Mouse (Mus musculus) midbrain, embryonic 14.5 days (tissue): ENCODE data around the gene Psme1. TPM values are rescaled to one million over a fixed set of nuclear protein-coding genes. Genes with fewer than 3 reads are reported as not detected.
A peak's percentile ranks its signal among the peaks of the same experiment; 100 is the strongest.

Experiments
- ATAC-seq: fragments of 200-750 bp; cut with Nextera tagmentation; 2 replicates; pipeline ENCODE4 v1.8.0; 2017; ENCODE audit warnings: moderate number of reproducible peaks, moderate library complexity; ENCODE audit not compliant: low FRiP score, low TSS enrichment
- DNase-seq: peaks from one replicate; pipeline ENCODE4 v3.0.0-alpha.2; 2015
- H3K27ac ChIP-seq: fragments of 300-500 bp; sonication (generic); replicated peaks from 2 replicates; pipeline ENCODE4 v1.5.1; 2014; ENCODE audit warnings: mild to moderate bottlenecking, low read depth, low read length, moderate library complexity
- H3K27me3 ChIP-seq: fragments of 300-500 bp; sonication (generic); 2 replicates; pipeline ENCODE4 v1.6.1; 2014; ENCODE audit warnings: low read length, control low read depth, mixed read lengths; ENCODE audit not compliant: control insufficient read depth, insufficient read depth
- H3K36me3 ChIP-seq: fragments of 300-500 bp; sonication (generic); 2 replicates; pipeline ENCODE4 v1.6.1; 2014; ENCODE audit warnings: low read length, control low read depth; ENCODE audit not compliant: control insufficient read depth, insufficient read depth
- H3K4me1 ChIP-seq: fragments of 300-500 bp; sonication (generic); 2 replicates; pipeline ENCODE4 v1.6.1; 2014; ENCODE audit warnings: mild to moderate bottlenecking, antibody characterized with exemption, low read length, control low read depth; ENCODE audit not compliant: control insufficient read depth, insufficient read depth
- H3K4me2 ChIP-seq: fragments of 300-500 bp; sonication (generic); 2 replicates; pipeline ENCODE4 v1.6.1; 2014; ENCODE audit warnings: mild to moderate bottlenecking, low read length, moderate library complexity
- H3K4me3 ChIP-seq: fragments of 300-500 bp; sonication (generic); replicated peaks from 2 replicates; pipeline ENCODE4 v1.5.1; 2014; ENCODE audit warnings: low read depth, low read length
- H3K9ac ChIP-seq: fragments of 300-500 bp; sonication (generic); replicated peaks from 2 replicates; pipeline ENCODE4 v1.6.1; 2014; ENCODE audit warnings: mild to moderate bottlenecking, low read length, moderate library complexity
- H3K9me3 ChIP-seq: fragments of 300-500 bp; sonication (generic); 2 replicates; pipeline ENCODE4 v1.6.1; 2016; ENCODE audit warnings: low read length, control low read depth, mixed read lengths; ENCODE audit not compliant: control insufficient read depth
- WGBS: fragments of 180-500 bp; shearing (Covaris S2); extraction: QIAGEN DNeasy Blood & Tissue Kit; methylation state at CpG from one replicate; pipeline ENCODE4 v1.1.7; 2014; 5-methylcytosine and 5-hydroxymethylcytosine counted together
- polyA plus RNA-seq: library from polyadenylated mRNA; unstranded; fragments of >200 nt; fragmentation: Nextera tagmentation; extraction: Ambion mirVana; gene quantifications from 2 replicates; pipeline ENCODE4 v1.2.1, GENCODE M21; 2014

Gene Psme1
- polyA plus RNA-seq = 189 and 217 TPM in 2 replicates

- ATAC-seq = peak; percentile 88
- peak within 1 kb of the TSS; percentile 93 for H3K9ac ChIP-seq
- WGBS = under 1% methylated on average over 32 of the region's 32 CpGs
These were observed at the start of gene Psme1 for GRCm38 (mm10) chr14:55577871-55578667. Gene Psme1 (plus strand): TSS chr14:55578123.

GRCm38 (mm10) chr14:55536116-55536745, 41.7 kb upstream of the Psme1 start:
- Histone ChIP-seq H3K4me3 (no peak overlapping the region), H3K4me2 (no peak overlapping the region), H3K36me3 (no peaks in the 10 kb centered on the region), H3K9ac (no peak overlapping the region), H3K9me3 (no peaks in the 10 kb centered on the region), H3K27me3 (no peaks in the 10 kb centered on the region), H3K4me1 (peaks cover 13% of the 10 kb centered on the region), H3K27ac (no peak overlapping the region)
- WGBS = 55% methylated on average over 6 of the region's 6 CpGs
- ATAC-seq = no peak
- DNase-seq = peak; percentile 68

More at GRCm38 (mm10) chr14:55577871-55578667, at the start of gene Psme1:
- H3K27ac ChIP-seq = peak within 1 kb of the TSS; percentile 78
- peak within 1 kb of the TSS; percentile 65 for H3K4me3 ChIP-seq
- no peaks in the 10 kb centered on the region for H3K27me3 ChIP-seq
- peak; percentile 89 for DNase-seq
- peak within 1 kb of the TSS; percentile 89 for H3K4me2 ChIP-seq
- H3K4me1 ChIP-seq = peaks cover 13% of the 10 kb centered on the region
- no peaks in the 10 kb centered on the region for H3K9me3 ChIP-seq
- peaks cover 23% of the 10 kb centered on the region for H3K36me3 ChIP-seq

- Histone ChIP-seq H3K4me2 (peak within 1 kb of the TSS; percentile 90), H3K9me3 (no peaks in the 10 kb centered on the region), H3K27me3 (no peaks in the 10 kb centered on the region), H3K9ac (peak within 1 kb of the TSS; percentile 69), H3K27ac (peak within 1 kb of the TSS; percentile 91), H3K36me3 (peaks cover 13% of the 10 kb centered on the region), H3K4me1 (peaks cover 18% of the 10 kb centered on the region), H3K4me3 (peak within 1 kb of the TSS; percentile 50)
- peak; percentile 74 for ATAC-seq
- under 1% methylated on average over 32 of the region's 32 CpGs for WGBS
- peak; percentile 80 for DNase-seq
These were observed 37.7 kb upstream of the Psme1 start, which contains the start of gene Pck2 for GRCm38 (mm10) chr14:55540067-55540786. Gene Pck2 (plus strand): TSS chr14:55540266.

GRCm38 (mm10) chr14:55540787-55541321, 37.1 kb upstream of the Psme1 start:
- Histone ChIP-seq H3K9ac (peak overlapping the region; percentile 69), H3K36me3 (peaks cover 16% of the 10 kb centered on the region), H3K27me3 (no peaks in the 10 kb centered on the region), H3K4me3 (peak overlapping the region; percentile 50), H3K4me2 (peak overlapping the region; percentile 90), H3K9me3 (no peaks in the 10 kb centered on the region), H3K4me1 (peaks cover 18% of the 10 kb centered on the region), H3K27ac (peak overlapping the region; percentile 91)
- 4% methylated on average over 10 of the region's 10 CpGs for WGBS
- ATAC-seq (peak; percentile 51), DNase-seq (peak; percentile 84)

GRCm38 (mm10) chr14:55542268-55542667, 35.7 kb upstream of the Psme1 start:
- H3K4me1 ChIP-seq = peaks cover 18% of the 10 kb centered on the region
- ATAC-seq (no peak), DNase-seq (no peak)
- no peaks in the 10 kb centered on the region for H3K27me3 ChIP-seq
- WGBS = 97% methylated on average over 12 of the region's 12 CpGs
- H3K9ac ChIP-seq = no peak overlapping the region
- no peak overlapping the region for H3K27ac ChIP-seq
- no peak overlapping the region for H3K4me2 ChIP-seq
- no peak overlapping the region for H3K4me3 ChIP-seq
- no peaks in the 10 kb centered on the region for H3K9me3 ChIP-seq
- peaks cover 19% of the 10 kb centered on the region for H3K36me3 ChIP-seq

- 76% methylated on average over 9 of the region's 9 CpGs for WGBS
- Histone ChIP-seq H3K4me2 (no peak overlapping the region), H3K36me3 (peaks cover 38% of the 10 kb centered on the region), H3K9ac (no peak overlapping the region), H3K9me3 (no peaks in the 10 kb centered on the region), H3K27me3 (no peaks in the 10 kb centered on the region), H3K4me3 (no peak overlapping the region), H3K4me1 (peaks cover 18% of the 10 kb centered on the region), H3K27ac (no peak overlapping the region)
- ATAC-seq (no peak), DNase-seq (no peak)
These were observed 33.6 kb upstream of the Psme1 start for GRCm38 (mm10) chr14:55544334-55544733.

GRCm38 (mm10) chr14:55550191-55550590, 27.7 kb upstream of the Psme1 start:
- WGBS = 89% methylated on average over 6 of the region's 6 CpGs
- H3K36me3 ChIP-seq = peaks cover 30% of the 10 kb centered on the region

GRCm38 (mm10) chr14:55551347-55551746, 26.6 kb upstream of the Psme1 start:
- no peak for ATAC-seq
- no peak overlapping the region for H3K4me3 ChIP-seq
- no peaks in the 10 kb centered on the region for H3K27me3 ChIP-seq
- 69% methylated on average over 5 of the region's 5 CpGs for WGBS
- H3K4me2 ChIP-seq = no peak overlapping the region
- H3K36me3 ChIP-seq = peaks cover 24% of the 10 kb centered on the region
- H3K27ac ChIP-seq = no peak overlapping the region
- DNase-seq = no peak
- no peaks in the 10 kb centered on the region for H3K9me3 ChIP-seq
- H3K4me1 ChIP-seq = no peaks in the 10 kb centered on the region
- no peak overlapping the region for H3K9ac ChIP-seq

More at GRCm38 (mm10) chr14:55550191-55550590, 27.7 kb upstream of the Psme1 start:
- H3K27me3 ChIP-seq = no peaks in the 10 kb centered on the region
- no peak overlapping the region for H3K27ac ChIP-seq
- no peaks in the 10 kb centered on the region for H3K9me3 ChIP-seq
- no peak overlapping the region for H3K4me3 ChIP-seq
- ATAC-seq (no peak), DNase-seq (no peak)
- no peak overlapping the region for H3K4me2 ChIP-seq
- H3K9ac ChIP-seq = no peak overlapping the region
- H3K4me1 ChIP-seq = no peaks in the 10 kb centered on the region
